Mouse (Mus musculus): ENCODE results near the gene Dlx5.

Dlx5 gene

GRCm38 (mm10) chr6:6876231-6876630 lies 5.7 kb downstream of the Dlx5 start:
- peak; percentile 5 for DNase-seq (ENCODE audit: low spot score)

- peak; percentile 17 for DNase-seq (ENCODE audit: low spot score)
Measured at GRCm38 (mm10) chr6:6875676-6876075, 6.2 kb downstream of the Dlx5 start.

DNA sequence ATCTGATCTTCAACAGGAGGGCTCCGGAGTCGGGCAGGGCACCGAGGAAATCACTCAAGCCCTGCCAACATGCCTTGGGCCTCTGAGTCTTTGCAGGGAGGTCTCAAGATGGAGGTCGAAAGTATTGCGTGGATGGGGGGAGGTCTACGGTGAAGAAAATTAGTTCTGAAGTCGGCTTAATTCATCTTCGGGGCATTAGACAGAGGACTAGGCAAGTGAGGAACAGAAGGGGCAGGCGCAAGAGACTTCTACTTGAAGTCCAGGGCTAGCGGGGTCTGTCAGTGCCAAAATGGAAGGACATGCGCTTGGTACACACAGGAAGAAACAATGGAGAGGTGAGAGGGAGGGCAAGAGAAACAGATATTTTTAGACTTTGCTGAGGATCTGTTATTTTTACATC lies 6.7 kb downstream of the Dlx5 start:
- DNase-seq (ENCODE audit: low spot score): peak; percentile 21

- DNase-seq (ENCODE audit: low spot score): peak; percentile 31
Measured at GRCm38 (mm10) chr6:6874073-6874771, 7.7 kb downstream of the Dlx5 start.

DNA sequence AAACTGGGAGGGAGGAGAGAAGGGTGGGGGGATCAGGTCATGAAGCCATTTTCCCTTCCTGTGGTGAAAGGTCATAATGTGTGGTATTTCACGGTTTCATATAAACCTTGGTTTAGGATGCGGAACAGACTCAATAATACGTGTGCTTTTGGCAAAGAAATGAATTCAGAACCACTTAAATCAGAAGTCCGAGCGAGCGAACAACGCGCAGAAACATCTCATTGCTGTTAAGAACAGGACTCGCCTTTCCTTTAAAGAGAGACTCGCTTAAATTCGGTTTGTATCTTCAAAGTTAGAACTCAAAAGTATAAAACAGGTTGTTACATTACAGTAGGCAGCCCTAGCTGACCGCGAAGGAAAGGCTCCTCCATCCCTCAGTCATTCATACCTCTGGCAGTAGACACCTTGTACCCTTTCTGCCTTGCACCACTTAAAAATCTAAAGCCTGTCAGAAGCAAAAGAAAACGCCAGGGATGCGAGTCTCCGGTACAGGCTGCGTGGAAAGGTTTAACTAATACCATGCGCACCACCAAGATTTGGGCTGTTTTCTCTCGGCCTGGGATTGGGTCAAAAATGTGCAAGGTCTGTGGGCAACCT lies 8.3 kb downstream of the Dlx5 start:
- DNase-seq (ENCODE audit: low spot score): peak; percentile 26

DNA sequence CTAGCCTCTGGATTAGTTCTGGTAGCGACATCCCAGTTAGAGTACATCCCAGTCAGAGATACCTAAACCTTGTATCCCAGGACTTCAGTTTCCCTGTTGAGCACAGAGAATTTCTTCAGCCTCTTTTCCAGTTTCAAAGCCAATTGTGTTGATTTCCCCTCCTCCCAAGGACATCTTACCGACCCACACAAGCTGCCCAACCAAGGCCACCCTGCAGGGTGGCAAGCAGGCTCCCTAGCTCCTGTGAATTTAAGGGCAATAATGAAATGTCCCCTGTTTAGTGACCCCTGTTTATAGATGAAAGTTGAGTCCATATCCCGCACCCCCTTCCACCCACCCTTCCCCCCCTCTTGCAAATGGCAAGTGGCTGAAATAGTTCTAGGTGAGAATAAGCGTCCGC lies 9.0 kb downstream of the Dlx5 start:
- peak; percentile 22 for DNase-seq (ENCODE audit: low spot score)

- peak; percentile 22 for DNase-seq (ENCODE audit: low spot score)
Measured at GRCm38 (mm10) chr6:6871692-6872091, 10.2 kb downstream of the Dlx5 start.

GRCm38 (mm10) chr6:6870876-6871420 lies 10.9 kb downstream of the Dlx5 start:
- DNase-seq (ENCODE audit: low spot score): peak; percentile 16

DNA sequence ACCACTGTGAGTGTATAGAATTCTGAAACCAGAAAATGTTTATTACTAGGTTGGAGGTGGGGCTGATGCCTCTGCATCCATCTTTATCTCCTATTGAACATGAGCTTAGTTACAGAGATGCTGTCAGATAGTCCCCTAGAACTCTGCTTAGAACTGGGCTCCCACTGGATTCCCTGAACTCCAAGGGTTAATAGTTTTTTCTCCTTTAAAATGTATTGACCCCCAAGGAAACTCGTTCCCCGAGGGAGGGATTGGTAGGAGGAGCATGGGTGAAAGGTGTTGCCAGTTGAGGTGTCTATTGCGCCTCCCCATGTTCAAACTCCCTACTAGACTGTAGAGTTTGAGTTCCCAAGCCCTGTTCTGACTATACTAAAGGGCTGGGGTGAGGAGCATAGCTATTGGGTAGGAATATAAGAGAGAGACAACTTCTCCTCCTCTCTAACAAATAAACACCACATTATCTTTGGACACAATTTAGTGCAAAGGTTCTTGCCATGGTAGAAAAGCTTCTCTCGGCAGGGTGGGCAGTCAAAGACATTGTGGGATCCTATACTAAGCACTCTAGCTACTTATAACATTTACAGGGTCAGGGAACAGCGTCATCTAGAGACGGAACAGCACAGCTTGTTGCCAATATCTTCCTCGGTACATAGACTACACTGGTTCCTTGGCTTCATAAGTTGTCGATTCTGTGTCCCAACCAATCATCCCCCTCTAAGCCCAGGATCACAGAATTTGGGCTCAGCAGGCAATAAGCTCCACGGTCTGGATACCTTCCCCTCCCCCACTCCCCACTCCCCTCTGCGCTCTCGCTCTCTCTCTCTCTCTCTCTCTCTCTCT lies 11.7 kb downstream of the Dlx5 start:
- DNase-seq (ENCODE audit: low spot score): peak; percentile 37

DNA sequence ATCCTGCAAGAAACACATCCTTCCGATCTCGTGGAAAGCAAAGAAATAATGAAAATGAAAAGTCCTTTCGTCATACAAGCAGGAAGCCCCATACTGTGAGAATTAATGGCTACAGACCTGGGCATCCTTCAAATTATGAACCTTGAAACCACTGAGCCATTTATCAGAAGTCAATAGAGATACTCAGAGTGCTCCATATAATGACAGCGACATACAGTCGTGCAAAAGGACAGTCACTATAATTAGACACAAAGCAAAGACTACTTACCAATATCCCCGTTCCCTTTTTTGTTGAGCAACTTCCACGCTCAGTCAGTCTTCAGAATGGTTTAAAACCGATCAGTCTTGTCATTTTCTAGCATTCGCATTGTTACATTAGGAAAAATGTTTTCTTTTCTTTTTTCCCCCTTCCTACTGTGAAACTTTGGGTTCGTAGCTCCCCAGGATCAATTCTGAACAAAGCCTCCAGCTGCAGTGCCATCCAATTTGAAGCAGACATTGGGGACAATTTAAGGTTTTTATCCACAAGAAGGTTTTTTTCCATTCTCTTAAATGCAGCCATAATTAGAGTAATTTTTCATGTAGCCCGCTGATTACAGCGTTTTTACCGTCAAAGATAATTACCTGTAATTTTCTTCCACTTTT lies 12.7 kb downstream of the Dlx5 start:
- DNase-seq (ENCODE audit: low spot score): peak; percentile 25

DNA sequence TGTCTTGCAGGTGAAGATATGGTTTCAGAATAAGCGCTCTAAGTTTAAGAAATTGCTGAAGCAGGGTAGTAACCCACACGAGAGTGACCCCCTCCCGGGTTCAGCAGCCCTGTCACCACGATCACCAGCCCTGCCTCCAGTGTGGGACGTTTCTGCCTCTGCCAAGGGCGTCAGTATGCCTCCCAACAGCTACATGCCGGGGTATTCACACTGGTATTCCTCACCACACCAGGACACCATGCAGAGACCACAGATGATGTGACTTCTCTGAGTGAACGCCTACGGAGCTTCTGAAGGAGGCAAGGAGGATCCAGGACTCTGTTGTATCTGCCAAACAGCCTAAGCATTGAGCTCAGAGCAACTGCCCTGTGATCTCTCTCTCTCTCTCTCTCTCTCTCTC lies 14.9 kb downstream of the Dlx5 start:
- no peak for DNase-seq (ENCODE audit: low spot score)

- peak; percentile 50 for DNase-seq (ENCODE audit: low spot score)
Measured at GRCm38 (mm10) chr6:6864441-6865440, 17.1 kb downstream of the Dlx5 start.

DNA sequence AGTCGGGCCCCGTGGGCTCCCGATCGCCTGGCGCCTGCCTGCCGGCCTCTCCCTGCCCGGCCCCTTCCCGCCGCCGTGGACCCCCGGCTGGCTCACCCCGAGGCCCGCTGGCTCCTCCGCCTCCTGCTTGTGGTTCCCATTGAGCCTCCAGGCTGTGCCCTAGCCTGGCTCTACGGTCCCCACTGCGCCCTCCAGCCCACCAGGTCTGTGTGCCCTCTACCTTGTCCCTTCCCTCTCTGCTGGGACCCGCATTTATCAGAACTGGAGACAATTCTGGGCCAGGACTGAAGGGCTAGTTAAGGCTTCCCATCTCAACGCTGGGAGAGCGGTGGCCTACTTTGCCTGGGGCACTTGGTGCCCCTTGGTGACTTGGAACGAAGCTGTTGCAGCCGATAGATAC lies 17.9 kb downstream of the Dlx5 start:
- peak; percentile 12 for DNase-seq (ENCODE audit: low spot score)

GRCm38 (mm10) chr6:6863160-6863870 lies 18.6 kb downstream of the Dlx5 start, which contains the start of gene Dlx6:
Dlx6 (plus strand) TSS chr6:6863334.
- peak; percentile 67 for DNase-seq (ENCODE audit: low spot score)

DNA sequence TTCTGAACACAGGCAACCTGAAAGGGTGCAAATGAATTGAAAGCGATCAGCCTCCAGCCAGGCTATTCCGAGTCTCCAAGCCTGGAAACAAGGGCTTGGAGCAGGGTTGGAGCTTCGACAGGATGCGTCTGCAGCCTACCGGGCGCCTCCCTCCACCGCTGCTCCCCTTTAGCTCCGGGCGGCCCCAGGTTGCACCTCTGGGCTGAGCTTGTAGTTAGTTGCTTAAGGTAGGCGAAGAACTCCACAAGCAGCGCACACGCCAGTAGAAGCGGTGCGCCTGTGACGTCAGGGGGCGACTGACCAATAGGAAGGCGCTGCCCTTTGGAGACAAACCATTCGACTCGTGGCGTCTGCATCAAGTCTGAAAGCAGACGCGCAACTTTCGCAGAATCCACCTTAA lies 19.3 kb downstream of the Dlx5 start:
- peak; percentile 76 for DNase-seq (ENCODE audit: low spot score)

DNA sequence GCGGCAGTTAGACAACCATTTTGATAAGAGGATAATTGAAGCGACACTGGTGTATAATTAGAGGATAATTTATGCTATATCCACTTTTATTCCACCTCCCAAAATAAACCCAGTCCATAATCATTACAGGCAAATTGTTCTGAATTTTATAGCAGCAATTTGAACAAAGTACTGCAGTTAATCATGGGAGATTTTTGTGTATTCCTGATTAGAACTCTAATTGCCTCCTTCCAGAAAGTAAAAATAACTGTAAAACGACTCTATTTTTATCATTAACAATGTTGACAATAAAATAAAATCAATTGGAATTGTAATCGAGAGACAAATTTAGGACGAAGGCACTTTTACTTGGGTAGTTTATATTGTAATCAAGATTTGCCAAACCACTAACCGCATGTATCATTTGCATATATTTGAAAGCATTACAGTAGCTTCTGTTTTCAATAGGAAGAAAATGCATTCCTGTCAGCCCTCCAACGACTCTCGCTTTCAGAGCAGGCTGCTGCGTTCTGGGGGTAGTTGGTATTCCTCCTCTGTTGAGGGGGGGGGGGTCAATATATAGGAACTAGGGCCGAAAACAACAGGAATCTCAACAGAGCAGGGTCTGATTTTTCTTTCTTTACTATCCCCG lies 20.0 kb downstream of the Dlx5 start:
- DNase-seq (ENCODE audit: low spot score): peak; percentile 17

- peak; percentile 24 for DNase-seq (ENCODE audit: low spot score)
Measured at GRCm38 (mm10) chr6:6861086-6861797, 20.6 kb downstream of the Dlx5 start.

- peak; percentile 47 for DNase-seq (ENCODE audit: low spot score)
Measured at GRCm38 (mm10) chr6:6860411-6861085, 21.3 kb downstream of the Dlx5 start.
